Mouse (Mus musculus) E14TG2a.4 (cell line): ENCODE measurements around the gene Rps6kc1.

Experiments used
- H3K27me3 ChIP-seq: 2 replicates; pipeline ENCODE4 v1.6.1; 2014; ENCODE audit warnings: low read length, control low read depth; ENCODE audit not compliant: insufficient read depth
- H3K36me3 ChIP-seq: 2 replicates; pipeline ENCODE4 v1.6.1; 2014; ENCODE audit warnings: low read length, control low read depth; ENCODE audit not compliant: insufficient read depth
- H3K4me1 ChIP-seq: replicated peaks from 2 replicates; pipeline ENCODE4 v1.6.1; 2014; ENCODE audit warnings: low read depth, low read length, control low read depth
- H3K4me3 ChIP-seq: replicated peaks from 2 replicates; pipeline ENCODE4 v1.5.1; 2014; ENCODE audit warnings: mild to moderate bottlenecking, low read length
- H3K9me3 ChIP-seq: 2 replicates; pipeline ENCODE4 v1.6.1; 2014; ENCODE audit warnings: low read length, control low read depth
- CTCF ChIP-seq: conservative IDR thresholded peaks from 2 replicates; pipeline ENCODE4 v1.5.1; 2014; ENCODE audit warnings: low read length
- NANOG ChIP-seq: IDR thresholded peaks from 2 replicates; pipeline ENCODE4 v1.6.1; 2014; ENCODE audit warnings: borderline replicate concordance, low read length, mixed read lengths
- POU5F1 ChIP-seq: IDR thresholded peaks from 2 replicates; pipeline ENCODE4 v1.6.1; 2014; ENCODE audit warnings: low read length, borderline replicate concordance

Gene Rps6kc1

DNA sequence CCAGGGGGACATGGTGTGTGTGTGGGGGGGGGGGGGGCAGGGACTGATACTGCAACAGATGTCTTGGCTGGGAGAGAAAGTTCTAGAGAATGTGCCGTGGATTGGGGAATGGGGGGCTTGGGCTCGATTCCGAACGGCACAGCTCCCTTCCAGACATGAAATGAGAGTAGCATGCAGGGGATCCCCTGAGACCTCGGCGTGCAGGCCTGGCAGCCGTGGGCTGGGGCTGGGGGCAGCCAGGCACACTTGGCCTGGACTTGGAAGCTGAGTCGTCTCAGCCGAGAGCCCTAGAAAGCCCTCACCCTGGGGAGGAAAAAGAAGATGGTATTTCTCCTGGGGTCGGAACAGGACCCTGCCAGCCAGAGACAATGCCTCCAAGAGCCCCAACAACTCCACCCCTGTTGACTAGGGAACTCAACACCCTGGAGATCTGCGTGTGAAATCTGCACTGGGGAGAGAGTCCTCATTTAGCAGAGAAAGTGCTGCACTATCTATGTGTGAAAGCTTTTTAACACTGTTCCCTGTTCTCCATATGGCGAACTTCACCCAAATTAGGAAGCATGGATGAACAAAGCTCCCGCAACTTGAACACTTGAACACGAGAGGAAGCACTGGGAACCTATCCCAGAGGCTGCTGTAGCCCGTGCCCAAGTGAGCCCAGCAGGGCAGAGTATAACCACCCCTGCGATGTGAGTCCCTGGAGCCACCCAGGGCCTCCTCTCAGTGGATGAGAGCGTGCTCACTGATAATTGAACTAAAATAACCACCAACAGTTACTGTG lies 251.7 kb downstream of the Rps6kc1 start:
- Histone ChIP-seq H3K9me3 (no peaks in the 10 kb centered on the region), H3K36me3 (no peaks in the 10 kb centered on the region), H3K27me3 (peaks cover 24% of the 10 kb centered on the region), H3K4me1 (peaks cover 22% of the 10 kb centered on the region), H3K4me3 (no peak overlapping the region)
- TF ChIP-seq CTCF, result no peak
- no peak for TF ChIP-seq POU5F1
- no peak for TF ChIP-seq NANOG

DNA sequence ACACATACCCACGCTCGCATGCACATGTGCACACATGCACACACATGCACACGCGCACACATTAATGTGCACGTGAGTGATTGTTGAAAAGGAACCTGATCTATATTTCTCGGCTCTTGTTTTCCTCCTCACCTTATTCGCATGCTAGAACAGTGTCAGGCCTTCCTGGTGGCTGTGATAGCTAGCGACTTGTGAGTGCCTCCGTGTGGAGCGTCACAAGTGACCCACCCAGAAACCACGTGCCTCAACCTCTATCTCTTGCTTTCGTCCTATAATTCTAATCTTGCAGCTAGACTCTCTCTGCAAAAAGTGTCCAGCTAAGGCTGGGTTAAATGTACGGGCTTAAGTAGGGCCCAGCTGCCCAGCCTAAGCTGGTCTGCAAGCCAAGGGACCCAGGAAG lies 253.3 kb downstream of the Rps6kc1 start:
- H3K27me3 ChIP-seq, result peaks cover 17% of the 10 kb centered on the region
- no peak overlapping the region for H3K4me3 ChIP-seq
- H3K4me1 ChIP-seq, result peaks cover 17% of the 10 kb centered on the region
- H3K9me3 ChIP-seq, result no peaks in the 10 kb centered on the region
- no peak for TF ChIP-seq POU5F1
- no peak for TF ChIP-seq NANOG
- TF ChIP-seq CTCF, result no peak
- H3K36me3 ChIP-seq, result no peaks in the 10 kb centered on the region

DNA sequence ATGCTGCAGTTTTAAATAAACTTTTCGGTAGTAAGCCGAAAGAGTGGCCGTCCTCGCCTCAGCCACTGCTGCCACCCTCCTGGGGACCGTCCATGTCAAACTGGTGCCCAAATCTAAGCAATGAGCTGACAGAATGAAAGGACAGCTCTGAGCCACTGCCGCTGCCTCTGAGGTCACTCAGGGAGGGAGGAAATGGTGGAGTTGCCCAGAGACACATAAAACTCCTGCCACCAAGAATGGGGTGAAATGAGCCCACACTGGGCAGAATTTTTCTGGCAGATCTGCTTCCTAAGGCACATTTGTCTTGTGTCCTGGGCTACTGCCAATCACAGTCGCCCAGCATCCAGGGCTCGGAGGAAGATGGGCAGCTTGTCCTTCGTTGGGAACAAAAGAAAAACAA lies 255.5 kb downstream of the Rps6kc1 start:
- H3K4me3 ChIP-seq, result no peak overlapping the region
- no peaks in the 10 kb centered on the region for H3K9me3 ChIP-seq
- peaks cover 17% of the 10 kb centered on the region for H3K27me3 ChIP-seq
- TF ChIP-seq CTCF (no peak), NANOG (no peak), POU5F1 (no peak)
- H3K36me3 ChIP-seq, result no peaks in the 10 kb centered on the region
- peaks cover 10% of the 10 kb centered on the region for H3K4me1 ChIP-seq

DNA sequence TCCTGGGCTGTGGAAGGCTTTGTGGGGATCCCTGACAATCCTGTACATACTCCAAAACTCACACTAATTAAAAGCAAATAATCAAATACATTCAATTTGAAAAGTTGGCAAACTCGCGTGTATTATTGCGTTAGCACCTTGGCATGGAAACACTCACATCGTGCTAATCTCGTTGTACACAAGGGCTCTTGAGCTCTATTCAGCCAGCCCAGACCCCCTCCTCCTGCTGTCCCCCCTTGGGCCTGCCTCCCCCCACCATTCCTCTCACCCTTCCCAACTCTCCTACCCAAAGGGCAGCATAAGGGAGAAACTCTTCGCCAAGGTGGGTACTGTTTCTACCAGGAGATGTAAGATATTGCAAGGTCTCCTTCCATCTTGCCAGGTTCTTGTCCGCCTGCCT lies 255.9 kb downstream of the Rps6kc1 start:
- Histone ChIP-seq H3K4me1 (peaks cover 8% of the 10 kb centered on the region), H3K4me3 (no peak overlapping the region), H3K36me3 (no peaks in the 10 kb centered on the region), H3K9me3 (no peaks in the 10 kb centered on the region), H3K27me3 (peaks cover 13% of the 10 kb centered on the region)
- TF ChIP-seq NANOG (no peak), POU5F1 (no peak), CTCF (no peak)

DNA sequence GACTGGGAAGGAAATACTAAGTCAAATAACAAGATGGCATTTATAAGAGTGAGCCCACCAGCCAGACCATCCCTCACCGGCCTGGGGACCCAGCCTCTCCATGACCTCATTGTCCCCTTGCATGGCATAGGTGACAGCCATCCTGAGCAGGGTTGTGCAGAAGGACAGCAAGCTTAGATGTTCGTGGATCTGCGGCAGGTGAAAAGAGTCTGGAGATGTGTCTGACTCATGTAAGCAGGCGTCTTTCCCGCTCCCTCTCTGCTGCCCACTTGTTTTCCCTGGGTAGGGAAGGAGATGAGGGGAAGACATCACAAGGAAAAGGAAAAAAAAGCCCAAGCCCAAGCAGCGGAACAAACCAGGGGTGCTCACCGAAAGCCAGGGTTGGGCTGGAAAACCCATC lies 256.5 kb downstream of the Rps6kc1 start:
- peaks cover 8% of the 10 kb centered on the region for H3K4me1 ChIP-seq
- no peaks in the 10 kb centered on the region for H3K9me3 ChIP-seq
- H3K4me3 ChIP-seq, result no peak overlapping the region
- TF ChIP-seq NANOG (no peak), CTCF (no peak), POU5F1 (no peak)
- no peaks in the 10 kb centered on the region for H3K36me3 ChIP-seq
- H3K27me3 ChIP-seq, result peaks cover 8% of the 10 kb centered on the region

DNA sequence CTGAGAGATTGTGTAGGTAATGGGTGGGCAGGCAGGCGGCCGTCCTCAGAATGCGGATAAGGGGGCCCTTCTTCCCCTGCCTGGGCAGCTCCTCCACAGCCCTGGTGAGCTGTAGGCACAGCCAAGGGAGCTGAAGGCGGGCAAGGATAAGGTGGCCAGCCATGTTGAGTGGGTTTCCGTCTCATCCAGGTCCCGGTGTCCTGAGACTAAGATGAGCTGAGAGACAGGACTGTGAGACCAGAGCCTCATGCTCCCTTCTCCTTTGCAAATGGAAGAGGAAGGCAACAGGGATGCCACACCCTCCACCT lies 256.9 kb downstream of the Rps6kc1 start:
- H3K27me3 ChIP-seq, result peaks cover 4% of the 10 kb centered on the region
- no peak overlapping the region for H3K4me3 ChIP-seq
- TF ChIP-seq CTCF (no peak), POU5F1 (no peak)
- H3K4me1 ChIP-seq, result peaks cover 8% of the 10 kb centered on the region
- no peaks in the 10 kb centered on the region for H3K9me3 ChIP-seq
- no peaks in the 10 kb centered on the region for H3K36me3 ChIP-seq

DNA sequence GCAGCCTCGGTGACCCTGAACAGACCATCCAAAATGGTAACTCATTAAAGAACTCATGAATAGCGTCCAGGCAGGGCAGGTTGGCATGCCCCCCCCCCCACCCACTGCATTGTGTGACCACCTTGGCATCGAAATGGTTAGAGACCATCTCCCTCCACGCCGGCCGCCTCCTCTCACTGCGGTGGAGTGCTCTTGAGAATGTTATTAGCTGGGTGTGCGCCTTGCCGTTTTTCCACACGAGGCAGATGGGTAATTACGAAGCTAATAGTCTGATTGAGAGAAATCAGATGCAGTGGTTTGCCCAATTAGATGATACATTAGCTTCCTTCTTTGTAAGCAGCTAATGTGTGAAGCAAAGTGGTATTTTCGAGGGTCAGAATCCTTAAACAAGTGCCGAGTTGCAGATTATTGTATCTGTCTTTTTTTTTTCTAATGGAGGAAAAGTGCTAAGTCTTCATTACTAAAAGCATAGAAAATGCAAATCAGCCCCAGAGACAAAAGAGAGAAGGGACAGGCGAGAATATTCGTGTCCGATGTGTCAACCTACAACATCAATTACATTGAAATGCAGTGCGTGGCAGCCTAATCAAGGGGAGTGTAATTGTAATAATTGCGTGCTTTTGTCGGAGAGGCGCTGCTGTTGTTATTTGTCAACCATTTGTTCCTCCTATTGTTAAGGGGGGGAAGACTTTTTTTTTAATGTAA lies 257.4 kb downstream of the Rps6kc1 start:
- no peak overlapping the region for H3K4me3 ChIP-seq
- H3K4me1 ChIP-seq, result peaks cover 8% of the 10 kb centered on the region
- TF ChIP-seq POU5F1, result no peak
- no peak for TF ChIP-seq NANOG
- TF ChIP-seq CTCF, result no peak
- peaks cover 4% of the 10 kb centered on the region for H3K27me3 ChIP-seq
- H3K9me3 ChIP-seq, result no peaks in the 10 kb centered on the region
- H3K36me3 ChIP-seq, result no peaks in the 10 kb centered on the region

DNA sequence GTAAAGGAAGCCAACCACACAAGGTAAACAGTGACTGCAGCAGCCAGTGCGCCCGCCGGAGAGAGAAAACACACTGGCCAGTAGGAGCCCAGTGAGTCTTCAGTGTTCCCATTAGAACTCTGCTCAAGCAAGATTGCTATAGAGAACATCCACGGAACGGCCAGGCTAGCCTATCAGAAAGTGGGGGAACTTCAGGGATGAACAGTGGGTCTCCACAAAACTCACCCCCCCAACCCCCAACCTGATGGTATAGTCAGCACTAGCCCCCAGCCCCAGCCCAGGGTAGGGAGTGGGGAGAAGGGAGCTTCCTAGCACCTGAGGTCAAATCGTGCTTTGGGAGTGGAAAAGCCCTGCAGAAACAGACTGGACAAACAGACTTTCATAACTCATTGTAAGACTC lies 258.5 kb downstream of the Rps6kc1 start:
- Histone ChIP-seq H3K4me1 (no peaks in the 10 kb centered on the region), H3K4me3 (no peak overlapping the region), H3K9me3 (no peaks in the 10 kb centered on the region), H3K27me3 (peaks cover 4% of the 10 kb centered on the region), H3K36me3 (no peaks in the 10 kb centered on the region)
- TF ChIP-seq NANOG, result no peak
- no peak for TF ChIP-seq POU5F1
- no peak for TF ChIP-seq CTCF
